Mouse (Mus musculus) embryonic facial prominence, embryonic 11.5 days (tissue): ENCODE data around the gene Slc11a2. TPM values are rescaled to one million over a fixed set of nuclear protein-coding genes. Genes with fewer than 3 reads are reported as not detected.

Experiments
- ATAC-seq: fragments of 200-750 bp; cut with Nextera tagmentation; replicated peaks from 2 replicates; pipeline ENCODE4 v1.8.0; 2017; ENCODE audit warnings: low read depth; ENCODE audit not compliant: insufficient number of reproducible peaks, low FRiP score, low TSS enrichment
- DNase-seq: peaks from one replicate; pipeline ENCODE4 v3.0.0-alpha.2; 2015; ENCODE audit warnings: low spot score
- H3K27ac ChIP-seq: fragments of 300-500 bp; sonication (generic); replicated peaks from 2 replicates; pipeline ENCODE4 v1.5.1; 2014; ENCODE audit warnings: mild to moderate bottlenecking, low read depth, low read length, control low read depth
- H3K27me3 ChIP-seq: fragments of 300-500 bp; sonication (generic); 2 replicates; pipeline ENCODE4 v1.6.1; 2014; ENCODE audit warnings: mild to moderate bottlenecking, low read length, moderate library complexity, mixed read lengths; ENCODE audit not compliant: control insufficient read depth, insufficient read depth
- H3K36me3 ChIP-seq: fragments of 300-500 bp; sonication (generic); replicated peaks from 2 replicates; pipeline ENCODE4 v1.6.1; 2014; ENCODE audit warnings: low read depth, mild to moderate bottlenecking, low read length, moderate library complexity, mixed read lengths; ENCODE audit not compliant: control insufficient read depth, insufficient read depth
- H3K4me1 ChIP-seq: fragments of 300-500 bp; sonication (generic); 2 replicates; pipeline ENCODE4 v1.6.1; 2014; ENCODE audit warnings: low read length, mixed read lengths; ENCODE audit not compliant: control insufficient read depth, insufficient read depth
- H3K4me2 ChIP-seq: fragments of 300-500 bp; sonication (generic); 2 replicates; pipeline ENCODE4 v1.6.1; 2014; ENCODE audit warnings: low read depth, mild to moderate bottlenecking, control low read depth, low read length, moderate library complexity
- H3K4me3 ChIP-seq: fragments of 300-500 bp; sonication (generic); 2 replicates; pipeline ENCODE4 v1.5.1; 2014; ENCODE audit warnings: low read depth, low read length, control low read depth
- H3K9ac ChIP-seq: fragments of 300-500 bp; sonication (generic); replicated peaks from 2 replicates; pipeline ENCODE4 v1.6.1; 2014; ENCODE audit warnings: mild to moderate bottlenecking, control low read depth, low read length
- H3K9me3 ChIP-seq: fragments of 300-500 bp; sonication (generic); replicated peaks from 2 replicates; pipeline ENCODE4 v1.6.1; 2016; ENCODE audit warnings: mild to moderate bottlenecking, low read length, inconsistent platforms, mixed read lengths; ENCODE audit not compliant: control insufficient read depth
- WGBS: fragments of 180-500 bp; shearing (Covaris S2); extraction: QIAGEN DNeasy Blood & Tissue Kit; methylation state at CpG from one replicate; pipeline ENCODE4 v1.1.7; 2014; 5-methylcytosine and 5-hydroxymethylcytosine counted together
- polyA plus RNA-seq: library from polyadenylated mRNA; unstranded; fragments of >200 nt; fragmentation: Nextera tagmentation; extraction: Ambion mirVana; gene quantifications from 2 replicates; pipeline ENCODE4 v1.2.1, GENCODE M21; 2014

Gene Slc11a2
- polyA plus RNA-seq, 1 experiment from 2014 or later = 18.8 TPM

GRCm38 (mm10) chr15:100451245-100451644 is 26.4 kb upstream of the Slc11a2 start:
- Histone ChIP-seq H3K4me3 (no peak overlapping the region), H3K9me3 (no peaks in the 10 kb centered on the region), H3K9ac (no peak overlapping the region), H3K27ac (no peak overlapping the region), H3K27me3 (no peaks in the 10 kb centered on the region), H3K4me2 (no peak overlapping the region), H3K4me1 (no peaks in the 10 kb centered on the region), H3K36me3 (no peaks in the 10 kb centered on the region)
- ATAC-seq (no peak), DNase-seq (peak; percentile 18)
- 65% methylated on average over 16 of the region's 16 CpGs for WGBS

- WGBS = 93% methylated on average over 3 of the region's 3 CpGs
- no peak for ATAC-seq
- Histone ChIP-seq H3K27ac (no peak overlapping the region), H3K27me3 (no peaks in the 10 kb centered on the region), H3K4me2 (no peak overlapping the region), H3K36me3 (no peaks in the 10 kb centered on the region), H3K4me3 (no peak overlapping the region), H3K9ac (no peak overlapping the region), H3K4me1 (no peaks in the 10 kb centered on the region), H3K9me3 (no peaks in the 10 kb centered on the region)
- no peak for DNase-seq
Measured at GRCm38 (mm10) chr15:100449495-100449894, 24.6 kb upstream of the Slc11a2 start.

GRCm38 (mm10) chr15:100448572-100448971 is 23.7 kb upstream of the Slc11a2 start:
- Histone ChIP-seq H3K4me3 (no peak overlapping the region), H3K27me3 (no peaks in the 10 kb centered on the region), H3K9me3 (no peaks in the 10 kb centered on the region), H3K4me1 (no peaks in the 10 kb centered on the region), H3K36me3 (no peaks in the 10 kb centered on the region), H3K4me2 (no peak overlapping the region), H3K27ac (no peak overlapping the region), H3K9ac (no peak overlapping the region)
- no peak for DNase-seq
- WGBS = 72% methylated on average over 4 of the region's 4 CpGs
- no peak for ATAC-seq

GRCm38 (mm10) chr15:100446887-100447286 is 22.0 kb upstream of the Slc11a2 start:
- WGBS = 82% methylated on average over 2 of the region's 2 CpGs
- Histone ChIP-seq H3K9ac (no peak overlapping the region), H3K9me3 (no peaks in the 10 kb centered on the region), H3K27me3 (no peaks in the 10 kb centered on the region), H3K4me3 (no peak overlapping the region), H3K4me1 (no peaks in the 10 kb centered on the region), H3K36me3 (no peaks in the 10 kb centered on the region), H3K4me2 (no peak overlapping the region), H3K27ac (no peak overlapping the region)
- ATAC-seq = no peak
- DNase-seq = no peak

GRCm38 (mm10) chr15:100443126-100443922 is 18.5 kb upstream of the Slc11a2 start:
- H3K9me3 ChIP-seq = no peaks in the 10 kb centered on the region
- peak overlapping the region; percentile 54 for H3K4me2 ChIP-seq
- H3K4me3 ChIP-seq = peak overlapping the region; percentile 34
- H3K27me3 ChIP-seq = no peaks in the 10 kb centered on the region
- ATAC-seq (peak; percentile 93), DNase-seq (peak; percentile 95)
- no peaks in the 10 kb centered on the region for H3K4me1 ChIP-seq
- H3K9ac ChIP-seq = peak overlapping the region; percentile 62
- H3K36me3 ChIP-seq = no peaks in the 10 kb centered on the region
- WGBS = 8% methylated on average over 21 of the region's 31 CpGs
- 0 out of 2 replicates have a peak overlapping the region, but pooled peaks have one; percentile 0 for H3K27ac ChIP-seq

- no peak overlapping the region for H3K4me3 ChIP-seq
- H3K27ac ChIP-seq = no peak overlapping the region
- H3K36me3 ChIP-seq = no peaks in the 10 kb centered on the region
- no peak overlapping the region for H3K4me2 ChIP-seq
- no peak overlapping the region for H3K9ac ChIP-seq
- H3K9me3 ChIP-seq = no peaks in the 10 kb centered on the region
- 60% methylated on average over 10 of the region's 10 CpGs for WGBS
- ATAC-seq = no peak
- no peaks in the 10 kb centered on the region for H3K4me1 ChIP-seq
- no peaks in the 10 kb centered on the region for H3K27me3 ChIP-seq
- no peak for DNase-seq
Measured at GRCm38 (mm10) chr15:100436518-100436917, 11.6 kb upstream of the Slc11a2 start.

GRCm38 (mm10) chr15:100436112-100436511 is 11.2 kb upstream of the Slc11a2 start:
- H3K27ac ChIP-seq = no peak overlapping the region
- no peak overlapping the region for H3K4me2 ChIP-seq
- no peak overlapping the region for H3K9ac ChIP-seq
- DNase-seq = no peak
- no peaks in the 10 kb centered on the region for H3K4me1 ChIP-seq
- no peaks in the 10 kb centered on the region for H3K36me3 ChIP-seq
- H3K9me3 ChIP-seq = no peaks in the 10 kb centered on the region
- no peaks in the 10 kb centered on the region for H3K27me3 ChIP-seq
- ATAC-seq = no peak
- no peak overlapping the region for H3K4me3 ChIP-seq
- WGBS = 89% methylated on average over 4 of the region's 4 CpGs

- no peaks in the 10 kb centered on the region for H3K4me1 ChIP-seq
- no peak overlapping the region for H3K9ac ChIP-seq
- H3K27ac ChIP-seq = no peak overlapping the region
- DNase-seq (no peak), ATAC-seq (no peak)
- H3K9me3 ChIP-seq = no peaks in the 10 kb centered on the region
- no peak overlapping the region for H3K4me2 ChIP-seq
- no peak overlapping the region for H3K4me3 ChIP-seq
- no peaks in the 10 kb centered on the region for H3K36me3 ChIP-seq
- WGBS = 71% methylated on average over 4 of the region's 4 CpGs
- no peaks in the 10 kb centered on the region for H3K27me3 ChIP-seq
Measured at GRCm38 (mm10) chr15:100433234-100433633, 8.4 kb upstream of the Slc11a2 start.
